Mouse (Mus musculus) liver, embryonic 14.5 days (tissue): Measurements from ENCODE around the gene Olfr960.

Experiments used
- CTCF ChIP-seq: IDR thresholded peaks from 2 replicates; pipeline ENCODE4 v1.5.1; 2016; ENCODE audit warnings: antibody characterized with exemption, low read depth, control low read depth
- EP300 ChIP-seq: IDR thresholded peaks from 2 replicates; pipeline ENCODE4 v1.6.1; 2016; ENCODE audit warnings: antibody characterized with exemption, low read depth

GRCm38 (mm10) chr9:39603999-39604453 is 17.1 kb upstream of the Olfr960 start, which contains the start of gene AW551984:
- TF ChIP-seq CTCF (no peak), EP300 (no peak)
